Mouse (Mus musculus) intestine, embryonic 14.5 days (tissue): ENCODE results near the gene Hmgn1. TPM values are rescaled to one million over a fixed set of nuclear protein-coding genes. Genes with fewer than 3 reads are reported as not detected.
A peak's percentile ranks its signal among the peaks of the same experiment; 100 is the strongest.

Source experiments
- ATAC-seq: fragments of 200-750 bp; cut with Nextera tagmentation; replicated peaks from 2 replicates; pipeline ENCODE4 v1.8.0; 2017; ENCODE audit warnings: low read depth, moderate number of reproducible peaks, moderate TSS enrichment, moderate library complexity; ENCODE audit not compliant: low FRiP score, low TSS enrichment
- DNase-seq: peaks from one replicate; pipeline ENCODE4 v3.0.0-alpha.2; 2018; ENCODE audit warnings: low spot score
- H3K27ac ChIP-seq: fragments of 300-500 bp; sonication (generic); 2 replicates; pipeline ENCODE4 v1.5.1; 2014; ENCODE audit warnings: low read depth, mild to moderate bottlenecking, control low read depth
- H3K27me3 ChIP-seq: fragments of 300-500 bp; sonication (generic); replicated peaks from 2 replicates; pipeline ENCODE4 v1.6.1; 2014; ENCODE audit warnings: low read length, control low read depth; ENCODE audit not compliant: control insufficient read depth, insufficient read depth
- H3K36me3 ChIP-seq: fragments of 300-500 bp; sonication (generic); 2 replicates; pipeline ENCODE4 v1.6.1; 2014; ENCODE audit warnings: low read length, control low read depth; ENCODE audit not compliant: control insufficient read depth, insufficient read depth
- H3K4me1 ChIP-seq: fragments of 300-500 bp; sonication (generic); replicated peaks from 2 replicates; pipeline ENCODE4 v1.6.1; 2014; ENCODE audit warnings: low read length, control low read depth, mixed read lengths; ENCODE audit not compliant: control insufficient read depth, insufficient read depth
- H3K4me2 ChIP-seq: fragments of 300-500 bp; sonication (generic); 2 replicates; pipeline ENCODE4 v1.6.1; 2014; ENCODE audit warnings: low read length
- H3K4me3 ChIP-seq: fragments of 300-500 bp; sonication (generic); 2 replicates; pipeline ENCODE4 v1.5.1; 2014; ENCODE audit warnings: low read depth, low read length, control low read depth, mixed read lengths
- H3K9ac ChIP-seq: fragments of 300-500 bp; sonication (generic); 2 replicates; pipeline ENCODE4 v1.6.1; 2014; ENCODE audit warnings: mild to moderate bottlenecking, low read length
- H3K9me3 ChIP-seq: fragments of 300-500 bp; sonication (generic); 2 replicates; pipeline ENCODE4 v1.6.1; 2016; ENCODE audit warnings: low read length, control low read depth; ENCODE audit not compliant: control insufficient read depth
- WGBS: fragments of 180-500 bp; shearing (Covaris S2); extraction: QIAGEN DNeasy Blood & Tissue Kit; methylation state at CpG from one replicate; pipeline ENCODE4 v1.1.7; 2014; 5-methylcytosine and 5-hydroxymethylcytosine counted together
- polyA plus RNA-seq: library from polyadenylated mRNA; unstranded; fragments of >200 nt; fragmentation: Nextera tagmentation; extraction: Ambion mirVana; gene quantifications from 2 replicates; pipeline ENCODE4 v1.2.1, GENCODE M21; 2014

Gene Hmgn1
- polyA plus RNA-seq: 632 and 676 TPM in 2 replicates

DNA sequence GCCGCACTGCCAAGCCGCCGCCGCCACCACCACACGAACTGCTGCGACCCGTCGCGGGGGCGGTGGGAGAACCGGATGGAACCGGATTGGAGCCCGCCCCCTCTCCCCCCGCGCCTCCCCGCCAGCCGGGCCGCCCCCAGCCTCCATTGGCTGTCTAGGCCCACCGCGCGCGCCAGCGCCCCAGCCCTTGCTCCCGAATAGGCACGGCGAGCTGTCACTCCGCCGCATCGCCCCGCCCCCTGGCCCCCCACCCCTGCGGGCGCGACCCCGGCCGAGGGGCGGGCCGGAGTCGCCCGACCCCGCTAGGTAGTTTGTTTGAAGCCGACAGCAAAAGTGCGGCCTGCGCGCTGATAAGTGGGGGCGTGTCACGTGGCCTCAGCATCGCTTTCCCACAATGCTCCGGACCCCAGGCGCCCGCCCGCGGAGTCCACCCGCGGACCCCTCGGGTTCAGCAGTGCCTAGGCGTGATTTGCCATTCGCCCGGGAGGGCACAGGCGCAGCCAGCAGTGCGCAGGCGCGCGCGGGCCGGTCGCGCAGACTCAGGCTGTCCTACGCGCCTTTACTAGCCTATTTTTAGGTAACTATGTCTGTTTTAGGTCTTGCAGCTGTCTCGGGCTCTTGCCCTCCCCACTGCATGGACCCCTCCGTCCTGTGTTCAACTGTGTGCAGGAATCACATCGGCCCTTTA lies at the start of gene Hmgn1:
Gene Hmgn1, minus strand, starts transcription at position 73 of the 688 bp plus-strand sequence.
- Histone ChIP-seq H3K36me3 (peaks cover 35% of the 10 kb centered on the region), H3K27me3 (no peaks in the 10 kb centered on the region), H3K27ac (peak within 1 kb of the TSS; percentile 96), H3K9me3 (no peaks in the 10 kb centered on the region), H3K4me3 (peak within 1 kb of the TSS; percentile 97), H3K4me1 (peaks cover 14% of the 10 kb centered on the region), H3K9ac (peak within 1 kb of the TSS; percentile 98), H3K4me2 (peak within 1 kb of the TSS; percentile 88)
- DNase-seq (peak; percentile 96), ATAC-seq (peak; percentile 96)
- WGBS: under 1% methylated on average over 68 of the region's 72 CpGs

DNA sequence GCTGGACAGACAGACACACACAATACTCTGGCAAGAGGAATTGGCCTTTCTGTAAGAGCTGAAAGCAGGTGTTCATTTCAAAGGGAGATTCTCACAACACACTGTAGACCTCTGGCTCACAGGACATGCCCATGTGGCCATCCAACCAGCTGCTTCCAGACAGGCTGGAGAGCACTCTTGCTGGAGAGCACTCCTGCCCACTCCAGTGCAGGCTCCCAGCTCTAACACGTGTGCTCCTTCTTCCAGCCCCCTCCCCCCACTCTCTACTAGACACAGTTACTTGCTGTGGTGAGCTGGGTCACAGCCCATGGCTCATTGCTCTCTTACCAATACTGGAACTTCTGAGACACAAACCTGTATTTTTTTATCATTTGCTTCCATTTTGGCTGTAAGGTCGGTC lies 47.9 kb upstream of the Hmgn1 start:
- ATAC-seq (no peak), DNase-seq (no peak)
- H3K4me3 ChIP-seq: no peak overlapping the region
- no peaks in the 10 kb centered on the region for H3K36me3 ChIP-seq
- no peak overlapping the region for H3K4me2 ChIP-seq
- WGBS: 37% methylated on average over 2 of the region's 2 CpGs
- no peak overlapping the region for H3K27ac ChIP-seq
- H3K4me1 ChIP-seq: no peaks in the 10 kb centered on the region
- no peak overlapping the region for H3K9ac ChIP-seq
- no peaks in the 10 kb centered on the region for H3K27me3 ChIP-seq
- peaks cover 6% of the 10 kb centered on the region for H3K9me3 ChIP-seq

GRCm38 (mm10) chr16:96173648-96174047 lies 46.1 kb upstream of the Hmgn1 start:
- no peaks in the 10 kb centered on the region for H3K36me3 ChIP-seq
- ATAC-seq (no peak), DNase-seq (no peak)
- H3K27ac ChIP-seq: no peak overlapping the region
- no peak overlapping the region for H3K4me3 ChIP-seq
- H3K9me3 ChIP-seq: no peaks in the 10 kb centered on the region; the same call in 1 of the 2 replicates
- no peaks in the 10 kb centered on the region for H3K4me1 ChIP-seq
- no peaks in the 10 kb centered on the region for H3K27me3 ChIP-seq
- 48% methylated on average over 8 of the region's 8 CpGs for WGBS
- no peak overlapping the region for H3K4me2 ChIP-seq
- no peak overlapping the region for H3K9ac ChIP-seq

- H3K27me3 ChIP-seq: no peaks in the 10 kb centered on the region
- no peak for DNase-seq
- H3K27ac ChIP-seq: no peak overlapping the region
- H3K4me1 ChIP-seq: no peaks in the 10 kb centered on the region
- H3K9me3 ChIP-seq: no peaks in the 10 kb centered on the region
- H3K4me3 ChIP-seq: no peak overlapping the region
- H3K9ac ChIP-seq: no peak overlapping the region
- 84% methylated on average over 4 of the region's 4 CpGs for WGBS
- H3K36me3 ChIP-seq: no peaks in the 10 kb centered on the region
- no peak overlapping the region for H3K4me2 ChIP-seq
- no peak for ATAC-seq
Observed at GRCm38 (mm10) chr16:96168837-96169236, 41.3 kb upstream of the Hmgn1 start.

- WGBS: 74% methylated on average over 4 of the region's 4 CpGs
- Histone ChIP-seq H3K27me3 (no peaks in the 10 kb centered on the region), H3K9me3 (no peaks in the 10 kb centered on the region), H3K36me3 (no peaks in the 10 kb centered on the region), H3K4me3 (no peak overlapping the region), H3K27ac (no peak overlapping the region), H3K4me2 (no peak overlapping the region), H3K9ac (no peak overlapping the region), H3K4me1 (no peaks in the 10 kb centered on the region)
- no peak for ATAC-seq
- no peak for DNase-seq
Observed at GRCm38 (mm10) chr16:96165723-96166264, 38.3 kb upstream of the Hmgn1 start.

DNA sequence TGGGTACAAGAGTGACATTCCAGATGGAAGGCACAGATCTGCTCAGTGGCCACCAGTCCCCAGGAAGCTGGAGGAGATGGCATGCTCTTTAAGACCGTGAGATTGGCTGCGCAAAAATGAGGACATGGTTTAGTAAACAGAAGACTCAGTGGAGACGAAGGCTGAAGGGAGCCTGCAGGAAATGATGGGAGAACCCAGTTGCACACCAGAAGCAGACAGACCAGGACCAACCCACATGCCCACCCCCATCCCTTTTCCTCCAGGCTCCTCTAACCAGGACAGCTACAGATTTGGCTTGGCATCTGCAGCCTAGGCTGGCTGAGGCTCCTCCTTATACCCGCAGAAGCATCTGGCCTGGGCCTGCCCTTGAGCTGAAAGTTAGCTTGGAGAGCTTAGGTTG lies 33.8 kb upstream of the Hmgn1 start:
- H3K9me3 ChIP-seq: no peaks in the 10 kb centered on the region
- no peak overlapping the region for H3K4me2 ChIP-seq
- no peaks in the 10 kb centered on the region for H3K27me3 ChIP-seq
- H3K36me3 ChIP-seq: no peaks in the 10 kb centered on the region; the same call in 1 of the 2 replicates
- 0 out of 2 replicates have a peak, but pooled peaks cover 3% of the 10 kb centered on the region for H3K4me1 ChIP-seq
- 76% methylated on average over 4 of the region's 4 CpGs for WGBS
- no peak overlapping the region for H3K27ac ChIP-seq
- no peak overlapping the region for H3K9ac ChIP-seq
- ATAC-seq: no peak
- no peak overlapping the region for H3K4me3 ChIP-seq
- DNase-seq: no peak

DNA sequence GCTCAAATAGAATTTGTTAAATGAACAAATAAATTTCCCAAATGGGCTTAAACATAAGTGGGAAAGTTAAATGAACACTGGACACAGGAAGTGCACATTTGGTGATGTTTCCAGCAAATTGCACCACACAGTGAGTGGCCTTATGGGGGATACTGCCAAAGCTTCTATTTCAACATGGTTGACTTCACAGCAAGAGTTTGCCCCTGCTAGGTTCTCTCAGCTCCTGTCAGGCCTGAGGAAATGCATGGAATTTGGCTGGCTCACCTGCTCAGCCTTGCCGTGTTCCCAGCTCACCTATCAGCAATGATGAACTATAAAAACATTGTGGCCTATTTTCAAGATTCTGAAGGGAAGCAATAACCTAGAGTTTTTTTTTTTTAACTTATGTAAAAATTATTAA lies 33.4 kb upstream of the Hmgn1 start:
- WGBS: 82% methylated on average over 1 of the region's 1 CpGs
- Histone ChIP-seq H3K9me3 (no peaks in the 10 kb centered on the region), H3K9ac (no peak overlapping the region), H3K27ac (no peak overlapping the region), H3K4me1 (0 out of 2 replicates have a peak, but pooled peaks cover 3% of the 10 kb centered on the region), H3K4me3 (no peak overlapping the region), H3K36me3 (peaks cover 4% of the 10 kb centered on the region), H3K27me3 (no peaks in the 10 kb centered on the region), H3K4me2 (no peak overlapping the region)
- DNase-seq: no peak
- ATAC-seq: no peak

- Histone ChIP-seq H3K4me2 (peak overlapping the region; percentile 98), H3K27me3 (no peaks in the 10 kb centered on the region), H3K4me3 (peak overlapping the region; percentile 56), H3K4me1 (0 out of 2 replicates have a peak, but pooled peaks cover 3% of the 10 kb centered on the region), H3K36me3 (peaks cover 7% of the 10 kb centered on the region), H3K27ac (peak overlapping the region; percentile 69; the same call in 1 of the 2 replicates), H3K9ac (peak overlapping the region; percentile 13; the same call in 1 of the 2 replicates), H3K9me3 (no peaks in the 10 kb centered on the region)
- WGBS: 81% methylated on average over 20 of the region's 20 CpGs
- ATAC-seq (no peak), DNase-seq (peak; percentile 60)
Observed at GRCm38 (mm10) chr16:96159794-96160346, 32.3 kb upstream of the Hmgn1 start.
